Mouse (Mus musculus) activated CD4-positive, CD25-positive, alpha-beta regulatory T cell, adult 4 months (primary cell): ENCODE measurements around the gene Cotl1. TPM values are rescaled to one million over a fixed set of nuclear protein-coding genes. Genes with fewer than 3 reads are reported as not detected.
A peak's percentile ranks its signal among the peaks of the same experiment; 100 is the strongest.

ENCODE experiments used
- ATAC-seq: one replicate; pipeline ENCODE4 v1.8.0; 2017
- polyA plus RNA-seq, 2 experiments: library from polyadenylated mRNA; unstranded; fragments of 100-300 nt; shearing (Covaris generic); gene quantifications; one replicate each; pipeline ENCODE4 v1.2.1; 2017

Cotl1 gene
- polyA plus RNA-seq, 2 experiments from 2014 or later = 219 to 262 TPM

DNA sequence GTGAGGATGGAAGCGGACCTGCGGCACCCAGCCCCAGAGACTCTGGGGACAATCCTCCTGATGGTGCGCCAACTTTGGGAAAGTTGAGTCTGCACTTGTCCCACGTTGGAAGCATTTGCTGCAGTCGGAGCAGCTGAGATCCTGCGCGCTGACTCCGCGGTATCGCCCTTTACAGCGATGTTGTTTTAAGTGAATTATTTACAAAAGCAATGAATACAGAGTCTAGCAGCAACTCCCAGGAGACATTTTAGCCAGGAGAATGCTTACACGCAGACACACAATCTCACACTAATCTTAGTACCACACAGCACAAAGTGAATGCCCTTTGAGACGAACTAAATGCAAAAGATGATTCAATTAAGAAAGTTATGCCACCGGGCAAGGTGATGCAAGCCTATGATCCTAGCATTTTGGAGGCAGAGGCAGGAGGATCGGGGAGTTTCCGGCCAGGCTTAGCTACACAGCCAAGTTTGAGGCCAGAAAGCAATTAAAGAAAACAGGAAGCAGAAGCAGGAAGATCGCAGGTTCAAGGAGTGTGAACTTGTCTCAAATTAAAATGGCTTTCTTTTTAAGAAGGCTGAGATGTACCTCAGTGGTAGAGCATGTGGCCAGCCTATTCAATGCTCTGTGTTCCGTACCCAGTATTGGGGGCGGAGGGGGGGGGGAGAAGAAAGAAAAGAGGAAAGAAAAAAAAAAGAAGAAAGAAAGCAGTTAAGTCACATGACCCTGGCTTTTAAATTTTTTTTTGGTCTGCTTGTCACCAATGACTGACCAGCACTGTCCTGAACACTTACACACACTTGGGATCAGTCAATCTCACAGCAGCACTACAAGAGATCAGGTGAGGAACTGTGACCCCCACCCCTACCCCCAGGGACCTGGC is 2.0 kb downstream of the Cotl1 start:
- ATAC-seq = peak; percentile 36

DNA sequence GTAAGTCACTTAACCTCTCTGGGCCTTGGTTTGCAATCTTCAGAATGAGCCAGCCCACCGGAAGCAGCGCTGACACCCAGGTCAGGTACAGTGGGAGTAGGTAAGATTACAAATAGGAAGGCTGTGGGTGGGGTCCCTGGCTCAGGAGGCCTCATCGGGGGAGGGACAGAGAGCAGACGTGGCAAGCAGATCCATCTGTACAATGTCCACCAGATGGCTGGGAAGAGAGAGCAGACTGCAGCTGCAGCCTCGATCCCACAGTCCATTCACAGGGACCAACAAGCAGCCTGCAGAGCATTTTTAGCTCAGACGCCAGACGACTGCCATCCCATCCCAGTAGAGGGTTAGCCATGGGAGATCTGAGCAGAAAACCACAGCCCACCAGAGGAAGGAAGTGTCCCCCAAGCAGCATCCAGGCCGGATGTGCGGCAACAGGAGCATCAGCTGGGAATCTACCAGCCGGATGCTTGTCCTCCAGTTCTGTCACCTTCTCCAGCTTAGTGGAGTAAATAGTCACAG is 2.7 kb downstream of the Cotl1 start:
- peak; percentile 16 for ATAC-seq

DNA sequence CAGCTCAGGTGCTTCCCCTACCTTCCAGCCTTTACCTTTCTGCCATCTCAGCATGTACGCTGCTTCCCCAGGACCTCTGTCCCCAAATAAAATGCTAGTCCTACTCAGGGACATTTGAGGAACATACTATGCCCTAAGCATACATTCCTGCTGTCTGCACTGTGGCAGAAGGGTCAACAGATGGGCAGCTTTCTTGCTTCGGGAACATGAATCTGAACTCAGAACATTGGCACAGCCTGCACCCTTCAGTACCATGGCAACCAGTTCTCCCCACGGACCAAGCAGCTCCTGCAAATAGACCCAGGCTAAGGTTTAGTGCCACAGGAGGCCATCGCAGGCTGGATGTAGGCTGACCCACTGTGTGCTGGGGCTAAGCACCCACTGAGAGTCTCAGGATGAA is 3.5 kb downstream of the Cotl1 start:
- ATAC-seq = no peak

DNA sequence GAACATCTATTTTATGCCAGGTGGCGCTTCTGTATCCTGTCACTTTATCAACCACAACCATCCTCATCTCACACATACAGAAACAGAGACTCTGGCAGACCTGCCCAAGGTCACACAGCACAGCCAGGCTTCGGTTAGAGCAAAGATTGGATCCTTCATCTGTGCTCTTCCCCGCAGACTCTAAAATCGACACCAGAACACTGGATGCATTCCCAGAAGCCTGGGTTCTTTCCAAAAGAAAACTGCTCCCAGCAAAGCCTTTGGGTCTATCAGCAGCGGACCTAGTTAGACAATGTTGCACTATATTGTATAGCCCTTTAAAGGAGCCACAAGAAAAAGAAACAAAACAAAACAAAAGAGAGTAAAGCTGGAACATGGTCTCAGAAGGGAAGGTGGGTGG is 5.1 kb downstream of the Cotl1 start:
- no peak for ATAC-seq

DNA sequence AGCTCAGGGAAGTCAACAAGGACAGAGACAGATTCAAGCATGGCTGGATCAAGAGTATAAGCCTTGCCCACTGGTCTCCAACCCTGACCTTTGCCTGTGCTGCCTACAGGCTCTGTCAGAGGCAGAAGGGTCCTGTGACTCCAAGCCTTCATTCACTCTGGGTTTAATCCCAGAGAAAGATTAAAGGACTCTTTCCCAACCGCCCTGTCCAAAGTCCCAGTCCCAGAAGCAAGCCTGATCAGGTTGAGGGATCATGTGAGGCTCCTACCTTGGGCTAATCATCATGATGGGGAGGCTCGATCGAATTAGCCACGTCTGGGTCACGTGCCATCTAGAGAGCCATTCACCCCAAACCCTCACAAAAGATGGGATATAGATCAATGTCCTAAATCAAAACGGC is 5.7 kb downstream of the Cotl1 start:
- no peak for ATAC-seq

DNA sequence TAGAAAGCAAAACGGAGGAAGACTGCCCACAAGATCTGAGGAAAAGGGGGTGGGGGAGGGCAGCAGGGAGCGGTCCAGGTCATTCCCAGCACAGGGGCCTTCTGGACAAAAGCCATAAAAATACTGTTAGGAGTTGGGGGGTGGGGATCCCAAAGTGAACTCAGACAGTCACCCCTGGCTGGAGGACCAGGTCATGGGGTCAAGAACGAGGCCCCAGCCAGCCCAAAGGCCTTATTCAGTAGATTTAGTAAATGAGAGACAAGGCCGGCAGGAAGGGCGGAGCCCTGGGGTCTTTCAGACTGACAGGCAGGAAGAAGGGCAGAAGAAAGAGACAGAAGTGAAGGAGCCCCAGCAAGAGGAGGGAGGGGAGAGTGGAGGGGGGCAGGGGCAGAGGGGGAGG is 7.4 kb downstream of the Cotl1 start:
- no peak for ATAC-seq

DNA sequence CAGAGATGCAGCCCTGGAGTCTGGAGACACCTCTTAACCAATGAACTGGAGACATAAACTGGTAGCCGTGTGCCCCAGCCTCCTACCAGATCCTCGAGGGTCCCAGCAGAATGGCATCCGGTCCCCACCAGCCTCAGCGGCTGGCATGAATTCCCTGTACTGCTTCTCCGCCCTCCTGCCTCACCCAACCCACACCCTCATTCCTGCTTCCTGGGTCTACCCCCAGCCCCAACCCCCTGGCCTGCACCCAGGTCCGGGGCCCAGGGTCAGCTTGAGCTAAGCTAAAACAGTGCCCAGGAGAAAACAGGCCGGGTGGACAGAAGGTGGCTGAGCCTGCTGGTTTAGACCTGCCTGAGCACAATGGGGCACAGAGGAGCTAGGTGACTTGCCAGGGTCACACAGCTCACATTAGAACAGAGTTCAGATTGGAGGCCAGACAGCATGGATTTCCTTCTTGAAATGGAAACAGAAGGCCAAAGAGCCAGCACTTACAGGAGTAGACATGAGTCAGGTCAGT is 8.2 kb downstream of the Cotl1 start:
- no peak for ATAC-seq

DNA sequence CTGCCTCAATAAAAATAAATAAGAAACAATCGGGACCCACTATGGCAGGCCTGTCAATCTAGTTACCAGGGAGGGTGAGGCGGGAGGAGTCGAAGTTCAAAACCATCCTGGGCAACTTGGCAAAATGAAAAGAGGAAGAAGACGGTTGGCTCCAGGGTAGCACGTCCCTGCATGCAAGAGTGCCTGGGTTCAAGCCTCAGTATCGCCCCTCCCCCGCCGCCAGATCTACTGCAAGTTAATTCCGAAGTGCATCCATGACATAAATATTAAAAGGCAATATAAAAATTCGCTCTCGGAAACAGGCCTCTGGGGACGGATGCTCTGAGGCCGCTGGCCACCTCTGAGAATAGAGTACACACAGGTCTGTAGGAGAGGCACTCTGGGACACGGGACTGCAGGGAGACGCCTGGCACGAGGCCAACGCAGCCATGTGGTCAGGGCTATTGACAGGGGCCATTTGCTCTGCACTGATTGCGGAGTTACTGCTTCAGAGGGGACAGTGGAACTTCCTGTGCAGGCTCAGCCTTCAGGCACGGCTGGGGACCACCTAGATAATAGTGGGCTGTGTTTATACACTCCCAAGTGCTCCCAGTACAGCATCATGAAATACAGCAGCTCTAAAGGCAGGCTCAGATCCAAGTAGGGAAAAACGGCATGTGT is 8.9 kb downstream of the Cotl1 start:
- no peak for ATAC-seq

DNA sequence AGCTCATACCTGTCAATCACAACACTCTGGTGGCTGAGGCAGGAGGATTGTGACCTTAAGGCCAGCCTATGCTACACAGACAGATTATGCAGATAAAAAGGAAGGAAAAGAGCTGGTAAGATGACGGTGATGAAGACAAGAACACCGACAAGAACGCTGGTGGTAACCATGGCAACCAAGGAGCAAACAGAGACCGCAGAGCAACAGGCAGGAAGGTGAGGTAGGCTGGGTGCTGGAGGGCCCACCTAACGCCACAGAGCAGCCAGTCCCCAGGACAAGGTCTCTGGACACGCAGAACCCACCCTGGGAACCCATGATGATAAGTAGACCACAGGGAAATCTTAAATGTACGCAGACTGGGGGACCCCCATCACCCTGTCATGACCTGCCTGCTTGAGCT is 9.8 kb downstream of the Cotl1 start:
- peak; percentile 86 for ATAC-seq

DNA sequence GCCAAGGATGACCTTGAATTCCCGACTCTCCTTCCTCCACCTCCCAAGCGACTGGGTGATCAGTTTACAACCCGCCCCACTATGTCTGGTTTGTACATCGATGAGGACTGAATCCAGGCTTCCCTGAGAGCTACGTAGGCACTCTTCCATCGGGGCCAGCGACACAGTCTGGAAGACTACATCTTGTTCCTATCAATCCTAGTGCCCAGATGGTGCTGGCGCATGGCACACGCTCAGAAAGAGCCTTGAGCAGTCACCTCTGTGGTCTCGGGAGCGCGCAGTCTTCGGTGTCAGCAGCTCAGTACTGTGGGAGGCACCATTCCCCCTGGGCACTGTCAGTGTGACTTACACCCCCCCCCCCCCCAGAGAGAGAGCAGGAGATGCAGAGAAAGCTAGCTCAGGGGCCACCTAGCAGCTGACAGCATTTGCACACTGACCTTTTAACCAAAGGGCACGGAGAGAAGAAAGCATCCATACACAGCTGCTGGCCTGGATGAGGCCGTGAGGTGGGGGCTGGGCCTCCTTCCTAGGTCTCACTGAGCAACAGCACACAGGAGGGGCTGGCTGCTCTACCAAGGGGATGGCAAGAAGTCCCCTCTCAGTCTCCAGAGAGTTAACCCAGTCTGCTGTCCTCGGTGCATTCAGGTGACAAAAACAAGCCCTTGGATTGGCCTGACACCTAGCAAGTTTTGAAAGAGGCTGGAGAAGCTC is 10.3 kb downstream of the Cotl1 start:
- ATAC-seq = no peak

DNA sequence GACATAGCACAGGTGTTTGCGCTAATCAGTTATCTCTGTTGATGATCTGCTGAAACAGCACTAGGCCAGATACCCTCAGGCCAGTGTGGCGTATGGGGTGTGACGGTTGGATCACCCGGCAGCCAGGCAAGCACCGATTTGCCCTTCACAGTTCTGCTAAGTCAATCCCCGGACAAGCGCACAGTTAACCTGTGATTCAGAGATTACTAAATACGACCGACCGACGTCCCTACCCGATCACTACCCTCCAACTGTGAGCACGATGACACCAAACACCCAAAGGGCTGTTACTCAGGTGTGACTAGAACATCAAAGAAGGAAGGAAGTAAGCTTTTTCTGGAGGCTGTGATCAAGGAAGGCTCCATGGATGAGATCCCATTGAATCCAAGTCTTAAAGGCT is 10.9 kb downstream of the Cotl1 start:
- no peak for ATAC-seq

DNA sequence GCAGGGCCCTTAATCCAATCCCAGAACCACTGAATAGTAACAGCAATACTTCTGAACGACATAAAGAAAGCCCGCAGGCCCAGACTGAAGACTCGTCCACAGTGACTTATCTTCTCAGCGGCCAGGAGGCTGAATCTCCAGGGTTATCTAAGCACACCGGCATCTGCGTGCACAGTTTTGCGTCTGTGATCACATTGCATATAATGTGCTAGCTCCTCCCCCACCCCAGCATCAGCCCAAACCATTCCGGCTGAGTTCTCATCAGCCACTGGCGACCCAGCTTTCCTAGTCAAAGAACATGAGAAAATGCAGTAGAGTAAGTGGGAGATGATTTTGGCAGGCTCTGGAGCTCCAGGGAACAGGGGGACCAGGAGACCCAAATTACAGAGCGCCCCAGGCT is 11.3 kb downstream of the Cotl1 start:
- ATAC-seq = no peak

DNA sequence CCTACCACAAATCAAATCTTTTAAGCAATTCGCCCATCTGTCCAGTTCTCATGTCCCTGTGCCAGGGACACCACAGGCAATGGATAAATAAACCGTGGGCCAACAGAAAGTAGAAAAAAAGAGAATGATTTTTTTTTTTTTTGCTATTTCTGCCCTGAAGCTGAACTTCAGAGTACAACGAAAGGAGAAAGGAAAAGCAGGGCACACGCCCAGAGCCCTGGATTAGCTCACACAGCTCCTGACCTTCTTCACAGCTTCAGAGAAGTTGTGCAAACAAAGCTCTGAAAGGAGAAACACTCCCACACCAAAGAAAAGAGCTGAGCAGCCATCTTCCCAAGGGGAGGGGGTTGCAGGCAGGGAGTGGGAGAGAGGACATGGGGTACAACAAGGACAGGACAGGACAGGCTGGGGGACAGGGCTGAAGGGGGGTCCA is 12.6 kb downstream of the Cotl1 start:
- no peak for ATAC-seq

DNA sequence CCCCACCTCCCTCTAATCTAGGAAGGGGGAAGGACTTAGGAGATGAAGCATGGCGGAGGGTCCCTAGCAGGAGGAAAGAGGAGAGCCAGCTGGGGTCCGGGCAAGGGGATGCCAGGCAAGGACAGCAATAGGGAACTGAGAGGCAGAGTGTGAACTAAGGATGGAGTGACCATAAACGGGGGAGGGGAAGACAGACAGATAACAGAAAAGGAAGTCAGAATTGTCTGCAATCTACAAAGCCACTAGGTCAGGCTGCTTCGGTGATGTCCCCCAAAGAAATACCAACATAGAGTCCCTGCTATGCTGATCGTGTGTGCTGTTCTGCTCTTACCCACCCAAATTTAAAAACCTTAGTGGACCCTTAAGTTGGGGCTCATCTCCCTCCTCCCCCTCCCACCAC is 13.4 kb downstream of the Cotl1 start:
- ATAC-seq = no peak

DNA sequence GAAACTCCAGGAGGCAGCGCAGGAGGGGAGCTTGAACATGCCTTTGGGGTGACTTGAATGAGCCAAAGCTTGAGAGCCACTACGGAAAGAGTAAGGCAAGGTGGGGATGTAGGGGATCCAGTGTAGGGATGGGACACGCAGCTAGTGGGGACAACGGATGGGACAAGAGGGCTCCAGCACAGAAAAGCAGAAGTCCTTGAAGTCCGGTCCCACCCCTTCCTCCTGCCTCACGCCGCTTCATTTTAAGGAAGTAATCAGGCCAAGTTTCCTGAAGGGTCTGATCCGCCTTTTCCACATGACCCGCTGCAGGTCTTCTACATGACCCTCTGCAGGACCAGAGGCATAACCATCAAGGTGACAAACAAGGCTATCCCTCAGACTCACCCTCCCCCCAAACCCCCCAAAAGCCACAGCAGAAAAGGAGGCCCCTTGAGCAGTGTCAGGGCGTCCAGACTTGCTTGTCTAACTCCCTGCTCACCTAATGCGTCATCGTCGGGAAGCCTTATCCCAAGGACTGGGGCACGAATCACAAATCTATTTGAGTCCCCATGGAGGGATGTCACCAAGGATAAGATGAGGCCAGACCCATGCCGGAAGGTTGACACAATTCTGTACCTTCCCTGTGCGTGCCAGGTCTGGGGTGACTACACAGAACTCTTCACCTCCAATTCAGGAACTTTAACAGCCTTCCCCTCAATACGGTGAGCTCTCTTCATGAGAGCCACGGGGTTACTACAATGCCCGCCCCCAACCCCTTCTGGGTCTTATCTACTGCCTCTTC is 14.2 kb downstream of the Cotl1 start:
- no peak for ATAC-seq

DNA sequence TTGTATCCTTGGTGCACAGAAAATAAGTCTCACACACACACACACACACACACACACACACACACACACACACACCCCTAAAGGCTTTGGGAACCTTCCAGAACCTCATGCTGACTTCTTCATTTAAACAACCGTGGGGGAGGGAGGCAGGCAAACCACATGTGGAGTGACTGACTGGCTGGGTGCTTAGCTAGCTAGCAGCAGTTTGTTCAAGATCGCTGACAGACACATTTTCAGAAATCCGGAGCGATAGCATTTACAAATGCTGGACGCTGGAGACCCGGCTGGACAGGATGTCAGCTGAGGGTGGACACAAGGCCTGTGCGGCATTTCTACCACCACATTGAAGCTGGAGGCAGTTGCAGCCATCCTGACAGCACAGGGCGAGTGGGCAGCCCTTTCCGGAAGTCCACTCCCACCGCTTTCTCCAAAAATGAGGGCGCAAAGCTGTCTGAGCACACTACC is 15.5 kb downstream of the Cotl1 start:
- ATAC-seq = no peak

DNA sequence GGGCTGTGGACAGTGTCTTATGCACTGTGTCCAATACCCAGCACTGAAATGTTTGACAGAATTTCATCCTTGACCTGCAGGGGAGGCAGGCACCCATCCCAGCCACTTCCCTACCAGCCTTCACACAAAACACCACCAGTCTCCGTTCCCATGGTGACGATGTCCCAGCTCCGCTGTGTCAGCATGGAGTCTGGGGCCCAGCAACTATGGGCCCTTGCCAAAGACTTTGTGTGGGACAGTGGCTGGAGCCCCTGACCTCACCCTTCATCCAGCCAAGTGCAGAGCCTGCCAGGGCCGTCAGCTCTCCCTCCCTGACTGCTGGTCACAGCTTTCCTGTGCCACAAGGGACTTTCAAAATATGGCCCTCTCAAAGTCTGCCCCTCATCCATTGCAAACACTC is 16.2 kb downstream of the Cotl1 start:
- no peak for ATAC-seq

DNA sequence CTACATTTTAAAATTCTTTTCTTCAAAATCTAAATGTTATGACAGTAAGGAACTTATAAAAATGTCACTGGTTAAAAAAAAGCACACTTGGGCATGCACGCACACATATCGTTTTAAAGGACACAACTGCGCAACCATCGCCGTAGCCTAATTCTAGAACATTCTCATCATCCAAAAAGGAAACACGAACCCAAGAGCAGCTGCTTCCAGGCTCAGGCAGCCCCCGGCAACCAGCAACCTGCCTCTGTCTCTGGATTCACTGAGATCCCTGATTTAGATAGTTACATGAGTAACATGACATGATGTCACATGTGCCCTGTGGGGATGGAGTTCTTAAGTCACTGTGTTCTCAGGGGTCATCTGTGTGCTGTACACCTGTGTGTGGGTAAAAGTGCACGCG is 17.1 kb downstream of the Cotl1 start:
- ATAC-seq = no peak

DNA sequence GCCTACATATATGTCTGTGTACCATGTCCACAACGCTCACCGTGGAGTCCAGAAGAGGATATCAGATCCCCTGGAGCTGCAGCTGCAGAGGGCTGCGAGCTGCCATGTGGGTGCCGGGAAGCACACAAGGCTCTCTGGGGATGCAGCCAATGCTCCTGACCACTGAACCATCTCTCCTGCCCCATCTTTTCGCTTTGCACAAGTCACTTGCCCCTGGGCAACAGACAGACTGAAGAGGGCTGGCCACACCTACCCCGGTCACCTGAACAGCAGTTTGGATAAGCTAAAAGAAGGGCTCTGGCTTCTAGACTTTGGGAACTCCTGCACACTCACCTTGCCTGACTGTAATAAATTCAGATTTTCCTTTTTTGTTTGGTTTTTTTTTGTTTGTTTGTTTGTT is 18.7 kb downstream of the Cotl1 start:
- no peak for ATAC-seq

DNA sequence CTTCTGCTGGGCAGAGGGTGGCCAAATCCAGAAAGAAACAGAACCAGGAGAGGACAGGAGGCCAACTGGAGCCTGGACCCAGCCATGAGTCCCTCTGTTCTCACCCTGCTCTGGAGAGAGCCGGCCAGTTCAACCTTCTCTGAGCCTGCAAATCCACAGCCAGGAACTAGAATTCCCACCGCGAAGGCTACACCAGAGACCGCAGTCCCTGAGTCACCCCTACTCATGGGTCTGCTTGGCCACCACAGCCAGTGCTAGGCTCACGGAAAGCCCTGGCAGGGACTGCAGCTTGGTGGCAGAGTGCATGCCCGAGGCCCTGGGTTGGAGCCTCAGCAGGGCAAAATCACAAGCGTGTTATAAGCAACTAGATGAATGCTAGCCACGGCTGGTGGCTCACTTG is 20.4 kb downstream of the Cotl1 start:
- ATAC-seq = no peak

DNA sequence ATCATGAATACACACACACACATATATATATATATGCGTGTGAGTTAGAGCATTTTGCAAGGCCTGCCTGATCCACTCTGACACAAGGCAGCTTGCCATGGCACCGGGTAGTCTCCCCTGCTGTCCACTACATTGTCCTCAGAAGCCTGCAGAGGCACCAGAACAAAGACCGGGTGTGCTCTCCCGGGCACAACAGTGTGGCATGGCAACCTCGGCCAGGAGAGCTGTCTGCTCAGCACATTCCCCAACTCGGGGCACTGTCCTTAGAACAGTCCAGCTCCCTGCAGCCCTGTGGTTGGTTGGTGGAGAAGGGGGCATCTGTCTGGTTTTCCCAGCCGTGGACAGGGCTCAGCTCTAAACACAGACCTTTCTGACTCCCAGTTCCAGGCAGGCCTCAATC is 21.0 kb downstream of the Cotl1 start:
- ATAC-seq = no peak

DNA sequence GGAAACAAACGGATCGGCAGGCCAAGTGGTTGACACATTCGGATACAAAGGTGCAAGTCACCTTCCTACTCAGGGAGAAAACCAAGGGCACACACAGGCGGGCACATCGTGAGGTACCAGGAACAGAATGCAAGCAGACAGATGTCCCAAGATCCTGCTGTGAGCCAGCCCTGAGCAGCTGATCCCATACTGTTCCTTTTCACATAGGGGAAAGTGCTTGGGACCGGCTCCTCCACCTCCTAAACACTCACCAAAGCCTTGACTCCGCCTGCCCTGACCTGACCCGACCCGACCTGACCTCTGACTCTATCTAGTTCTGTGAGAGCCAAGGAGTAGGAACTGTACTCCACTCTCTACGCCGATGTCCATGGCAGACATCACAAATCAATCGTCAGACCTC is 22.9 kb downstream of the Cotl1 start:
- ATAC-seq = peak; percentile 14
